Mouse (Mus musculus) R1 (cell line): ENCODE results near the gene Secisbp2.

Source experiments
- DNase-seq: peaks from one replicate; pipeline ENCODE4 v3.0.0-alpha.2; 2018; ENCODE audit warnings: low read depth, low spot score

The Secisbp2 gene

GRCm38 (mm10) chr13:51643924-51644828, 7.3 kb upstream of the Secisbp2 start:
- no peak for DNase-seq

GRCm38 (mm10) chr13:51644829-51645789, 6.4 kb upstream of the Secisbp2 start, which contains the start of gene Cks2:
Cks2 (plus strand) TSS chr13:51645232.
- peak; percentile 100 for DNase-seq

GRCm38 (mm10) chr13:51645872-51646271, 5.6 kb upstream of the Secisbp2 start:
- peak; percentile 77 for DNase-seq

- DNase-seq = no peak
These were observed 5.0 kb upstream of the Secisbp2 start for GRCm38 (mm10) chr13:51646362-51647027.

- DNase-seq = no peak
These were observed 3.7 kb upstream of the Secisbp2 start for GRCm38 (mm10) chr13:51647770-51648169.

- no peak for DNase-seq
These were observed 3.3 kb upstream of the Secisbp2 start for GRCm38 (mm10) chr13:51648237-51648636.

GRCm38 (mm10) chr13:51649740-51650139, 1.8 kb upstream of the Secisbp2 start:
- no peak for DNase-seq

- DNase-seq = no peak
These were observed 1.7 kb downstream of the Secisbp2 start for GRCm38 (mm10) chr13:51653159-51653558.

GRCm38 (mm10) chr13:51653961-51654360, 2.5 kb downstream of the Secisbp2 start:
- DNase-seq = no peak

GRCm38 (mm10) chr13:51656516-51657235, 5.2 kb downstream of the Secisbp2 start:
- DNase-seq = no peak

- no peak for DNase-seq
These were observed 6.6 kb downstream of the Secisbp2 start for GRCm38 (mm10) chr13:51658094-51658493.

- DNase-seq = no peak
These were observed 8.1 kb downstream of the Secisbp2 start for GRCm38 (mm10) chr13:51659573-51659972.

- DNase-seq = no peak
These were observed 12.1 kb downstream of the Secisbp2 start for GRCm38 (mm10) chr13:51663561-51663960.

GRCm38 (mm10) chr13:51668195-51668594, 16.7 kb downstream of the Secisbp2 start:
- DNase-seq = peak; percentile 91

GRCm38 (mm10) chr13:51676641-51677040, 25.1 kb downstream of the Secisbp2 start:
- peak; percentile 54 for DNase-seq

- DNase-seq = no peak
These were observed 25.5 kb downstream of the Secisbp2 start for GRCm38 (mm10) chr13:51677041-51677440.

GRCm38 (mm10) chr13:51677630-51678185, 26.2 kb downstream of the Secisbp2 start:
- no peak for DNase-seq

- DNase-seq = no peak
These were observed 27.2 kb downstream of the Secisbp2 start for GRCm38 (mm10) chr13:51678687-51679086.

GRCm38 (mm10) chr13:51679332-51679731, 27.8 kb downstream of the Secisbp2 start:
- no peak for DNase-seq

GRCm38 (mm10) chr13:51681076-51681475, 29.6 kb downstream of the Secisbp2 start:
- DNase-seq = peak; percentile 76
